Mouse (Mus musculus): Measurements from ENCODE around the gene Arhgap18.

DNA sequence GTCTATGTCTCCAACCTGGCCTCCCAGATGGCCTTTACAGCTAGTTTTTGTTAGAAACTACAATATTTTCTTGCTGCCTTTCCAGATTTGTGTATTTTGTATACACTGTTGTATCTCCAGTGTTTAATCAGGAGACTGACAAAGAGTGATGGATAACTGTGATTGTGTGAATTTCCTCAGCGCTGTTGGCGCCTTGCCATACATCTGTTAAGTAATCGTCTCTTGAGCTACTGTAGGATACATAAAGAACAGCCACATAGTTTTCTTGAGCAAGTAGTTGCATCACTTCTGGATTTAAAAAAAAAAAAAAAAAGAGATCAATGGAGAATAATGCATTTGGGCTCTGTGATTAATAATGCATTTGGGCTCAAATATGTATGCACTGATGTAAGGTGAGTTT lies 52.9 kb downstream of the Arhgap18 start:
- TF ChIP-seq CEBPB (IDR thresholded peaks at IDR 0.05; ENCODE audit: insufficient read depth, poor library complexity, severe bottlenecking): no peak
- no peak for TF ChIP-seq POLR2A (IDR thresholded peaks at IDR 0.05; ENCODE audit: insufficient read length, low read depth)
- no peak for TF ChIP-seq TCF12 (IDR thresholded peaks at IDR 0.05; ENCODE audit: insufficient read depth, poor library complexity, severe bottlenecking)
- no peak for TF ChIP-seq POLR2AphosphoS2 (IDR thresholded peaks at IDR 0.05; ENCODE audit: insufficient read length, low read depth)
- TF ChIP-seq MYOG (IDR thresholded peaks at IDR 0.05; ENCODE audit: control insufficient read depth in 1 of 3, insufficient read depth in 1 of 3, insufficient read length in 2 of 3, low read depth in 2 of 3): no peak
- no peak for TF ChIP-seq MAX (IDR thresholded peaks at IDR 0.05; ENCODE audit: low read depth)
- TF ChIP-seq USF1 (IDR thresholded peaks at IDR 0.05; ENCODE audit: low read depth): no peak
- TF ChIP-seq E2F4 (IDR thresholded peaks at IDR 0.05; ENCODE audit: insufficient read depth): no peak
